Mouse (Mus musculus) T-cell, adult 2 months (primary cell): ENCODE data around the gene Wfdc6a.
"Not testable (repeated sequence)": the region's sequence is repeated elsewhere in the genome, so short reads cannot be mapped to it uniquely, and the experiment has no call there.

Experiments
- DNase-seq: peaks from one replicate; pipeline ENCODE4 v3.0.0; 2022; ENCODE audit warnings: low spot score

Wfdc6a gene

DNA sequence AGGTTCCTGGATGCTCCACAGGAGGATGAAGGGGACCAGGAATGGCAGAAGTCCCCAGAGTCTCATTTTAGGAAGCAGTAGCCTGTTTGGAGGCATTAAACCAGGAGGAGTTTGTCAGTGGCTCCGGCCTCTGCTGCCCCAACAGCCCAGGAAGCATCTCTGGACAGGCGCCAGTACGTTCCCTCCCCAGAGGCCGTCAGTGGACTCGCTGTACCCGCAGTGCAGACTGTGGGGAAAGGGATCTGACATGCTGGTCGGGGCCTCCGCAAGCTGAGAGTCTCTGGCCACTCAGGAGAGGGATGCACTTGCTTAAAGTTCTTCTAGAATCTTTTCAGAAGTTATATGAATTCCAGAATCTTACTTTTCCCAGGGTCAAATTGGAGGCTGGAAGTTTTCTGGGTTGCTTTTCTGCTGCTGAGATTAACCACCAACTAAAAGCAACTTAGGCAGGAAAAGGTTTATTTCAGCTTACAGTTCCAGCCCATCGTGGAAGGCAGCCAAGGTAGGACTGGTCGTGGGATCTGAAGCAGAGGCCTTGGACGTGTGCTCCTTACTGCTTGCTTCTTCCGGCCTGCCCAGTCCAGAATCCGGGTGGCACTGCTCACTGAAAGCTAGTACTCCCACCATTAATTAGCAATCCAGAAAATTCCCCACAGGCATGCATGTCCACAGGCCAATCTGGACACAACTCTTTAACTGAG, at the start of gene Wfdc6a:
TSS of gene Wfdc6a (minus strand) at position 423 of the 701 bp plus-strand sequence.
- DNase-seq, result not testable (repeated sequence)

DNA sequence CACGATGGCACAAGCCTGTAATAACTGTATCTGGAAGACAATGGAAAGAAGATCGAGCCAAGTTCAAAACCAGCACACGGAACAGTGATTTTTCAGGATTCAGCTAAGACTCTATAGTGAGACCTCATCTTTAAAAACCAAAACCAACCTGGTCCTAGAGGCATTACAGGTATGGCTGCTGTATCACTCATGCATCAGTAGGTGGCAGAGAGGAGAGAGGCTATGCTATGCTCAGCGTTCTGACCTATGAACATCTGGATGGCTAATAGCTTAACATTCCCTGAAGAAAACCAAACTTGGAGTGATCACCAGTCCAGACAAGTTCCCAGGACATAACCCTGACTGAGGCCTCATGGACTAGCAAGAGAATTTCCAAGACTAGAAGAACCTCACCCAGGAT, 36.5 kb upstream of the Wfdc6a start:
- no peak for DNase-seq

DNA sequence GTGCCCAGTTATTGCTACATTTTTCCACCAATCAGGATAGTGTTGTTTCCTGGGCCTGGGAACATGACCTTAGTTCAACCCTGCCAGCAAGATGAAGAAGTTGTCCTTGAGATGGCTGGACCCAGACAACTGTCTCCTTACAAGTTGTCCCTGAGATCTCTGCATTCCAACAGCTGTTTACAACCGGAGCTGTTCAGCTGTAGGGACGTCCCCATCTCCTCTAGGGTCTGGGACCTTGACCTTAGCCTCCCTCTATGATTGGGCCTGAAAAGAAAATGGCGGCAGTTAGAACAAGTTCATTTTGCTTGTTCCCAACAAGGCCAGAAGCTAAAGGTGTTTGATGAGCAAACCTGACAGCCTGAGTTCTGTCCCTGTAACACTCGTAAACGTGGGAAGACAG, 33.8 kb upstream of the Wfdc6a start:
- no peak for DNase-seq

DNA sequence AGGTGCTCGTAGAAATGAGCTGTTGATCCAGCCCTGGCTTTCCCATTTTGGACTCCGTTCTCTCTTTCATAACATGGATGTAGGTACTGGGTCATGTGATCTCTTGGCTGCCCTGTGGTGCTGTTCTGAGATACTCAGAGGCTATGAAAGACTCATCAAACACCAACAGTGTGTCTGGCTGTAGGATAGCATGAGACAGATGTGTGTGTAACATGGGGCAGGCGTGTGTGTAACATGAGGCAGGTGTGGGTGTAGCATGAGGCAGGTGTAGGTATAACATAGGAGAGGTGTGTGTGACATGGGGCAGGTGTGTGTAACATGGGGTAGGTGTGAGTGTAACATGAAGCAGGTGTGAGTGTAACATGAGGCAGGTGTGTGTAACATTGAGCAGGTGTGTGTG, 30.1 kb upstream of the Wfdc6a start:
- no peak for DNase-seq

DNA sequence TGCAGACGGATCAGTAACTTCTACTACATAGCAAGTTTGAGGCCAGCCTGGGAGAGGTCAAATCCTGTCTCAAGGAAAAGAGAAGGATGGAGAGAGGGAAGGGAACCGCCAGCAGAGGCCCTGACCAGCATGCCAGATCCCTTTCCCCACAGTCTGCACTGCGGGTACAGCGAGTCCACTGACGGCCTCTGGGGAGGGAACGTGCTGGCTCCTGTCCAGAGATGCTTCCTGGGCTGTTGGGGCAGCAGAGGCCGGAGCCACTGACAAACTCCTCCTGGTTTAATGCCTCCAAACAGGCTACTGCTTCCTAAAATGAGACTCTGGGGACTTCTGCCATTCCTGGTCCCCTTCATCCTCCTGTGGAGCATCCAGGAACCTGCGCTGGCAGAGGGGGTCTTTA, 28.2 kb upstream of the Wfdc6a start, which contains the start of the genes Wfdc6b and Wfdc8:
TSS of gene Wfdc6b (plus strand) at position 52 of the 400 bp plus-strand sequence.
TSS of gene Wfdc8 (minus strand) at position 156 of the 400 bp plus-strand sequence.
- not testable (repeated sequence) for DNase-seq

DNA sequence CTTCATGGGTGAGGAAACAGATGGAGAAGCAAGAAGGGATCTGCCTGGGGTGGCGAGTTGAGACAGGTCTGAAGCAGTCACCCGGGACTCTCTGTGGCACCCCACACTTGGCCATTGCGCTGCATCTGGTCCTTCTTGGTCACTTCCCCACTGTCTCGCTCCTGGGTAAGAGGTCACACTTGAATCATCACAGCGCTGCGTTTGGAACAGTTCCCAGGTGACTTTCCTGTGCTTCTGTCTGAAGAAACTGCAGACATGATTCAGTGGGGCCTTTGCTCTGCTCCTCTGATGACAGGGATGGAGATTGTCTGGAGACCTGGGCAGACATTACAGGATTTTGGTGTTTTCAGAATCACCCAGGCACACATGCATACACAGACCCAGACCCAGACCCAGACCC, 23.5 kb upstream of the Wfdc6a start:
- DNase-seq, result no peak

DNA sequence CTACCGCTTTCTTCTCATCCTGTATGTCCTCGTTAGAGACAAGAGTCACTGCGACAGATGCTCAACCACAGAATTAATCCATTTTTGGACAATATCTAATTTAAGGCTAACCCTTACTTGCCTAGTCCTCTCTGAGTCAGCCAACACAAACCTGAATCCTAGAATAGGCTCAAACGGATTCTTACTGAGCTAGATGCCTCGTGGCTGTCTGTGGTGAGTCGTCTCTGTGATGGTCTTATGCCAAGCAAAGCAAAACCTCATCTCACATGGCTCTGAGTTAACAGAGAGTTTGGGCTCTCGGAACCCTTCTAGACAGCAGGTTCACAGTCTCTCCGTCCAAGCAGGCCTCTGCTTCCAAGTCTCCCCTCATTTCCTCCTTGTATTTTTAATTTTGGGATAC, 19.2 kb upstream of the Wfdc6a start:
- no peak for DNase-seq

DNA sequence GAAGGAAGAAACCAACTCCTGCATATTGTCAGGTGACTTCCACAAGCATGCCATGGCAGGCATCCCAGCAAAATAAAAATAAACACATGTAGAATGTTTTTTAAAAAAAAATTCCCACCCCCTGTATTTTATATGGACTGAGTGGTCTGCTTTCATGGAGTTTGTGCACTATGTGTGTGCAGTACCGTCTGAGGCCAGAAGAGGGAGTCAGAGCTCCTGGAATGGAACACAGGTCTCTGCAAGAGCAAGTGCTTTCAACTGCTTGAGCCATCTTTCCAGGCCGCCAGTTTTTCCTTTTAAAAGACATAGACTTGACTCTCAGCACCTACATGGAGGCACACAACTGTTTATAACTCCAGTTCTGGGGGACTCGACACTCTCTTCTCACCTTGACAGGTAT, 18.2 kb upstream of the Wfdc6a start:
- no peak for DNase-seq

DNA sequence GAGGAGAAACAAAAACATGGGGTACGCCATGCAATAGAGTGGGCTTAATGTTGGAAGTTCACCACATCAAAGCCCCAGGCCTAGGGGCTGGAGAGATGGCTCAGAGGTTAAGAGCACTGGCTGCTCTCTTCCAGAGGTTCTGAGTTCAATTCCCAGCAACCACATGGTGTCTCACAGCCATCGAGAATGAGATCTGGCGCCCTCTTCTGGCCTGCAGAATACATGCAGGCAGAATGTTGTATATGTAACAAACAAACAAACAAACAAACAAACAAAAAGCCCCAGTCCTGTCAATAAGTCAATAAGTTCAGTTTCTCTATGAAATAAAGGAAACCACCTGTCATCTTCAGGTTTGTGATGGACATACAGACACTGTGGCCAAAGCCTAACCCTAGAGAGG, 14.9 kb upstream of the Wfdc6a start:
- DNase-seq, result no peak

DNA sequence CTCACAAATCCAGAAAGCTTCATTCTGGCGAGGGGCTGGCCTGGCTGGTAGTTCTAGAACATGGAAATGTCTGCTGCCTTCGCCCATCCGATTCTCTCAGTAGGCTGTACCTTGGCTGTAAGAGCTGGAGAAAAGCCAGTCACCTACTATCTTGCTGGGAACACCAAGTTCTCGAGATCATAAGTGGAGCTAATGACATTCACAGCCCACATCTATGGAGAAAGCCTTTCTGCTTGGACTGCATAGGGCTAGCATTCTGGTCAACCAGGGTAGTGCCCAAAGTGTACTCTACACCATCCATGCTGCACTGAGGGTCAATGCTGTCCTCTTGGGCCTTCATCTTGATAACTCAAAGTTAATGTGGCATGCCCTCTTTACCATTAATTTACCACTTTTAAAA, 8.2 kb upstream of the Wfdc6a start, which contains the start of gene Eppin:
TSS of gene Eppin (minus strand) at position 101 of the 400 bp plus-strand sequence.
- DNase-seq, result no peak

DNA sequence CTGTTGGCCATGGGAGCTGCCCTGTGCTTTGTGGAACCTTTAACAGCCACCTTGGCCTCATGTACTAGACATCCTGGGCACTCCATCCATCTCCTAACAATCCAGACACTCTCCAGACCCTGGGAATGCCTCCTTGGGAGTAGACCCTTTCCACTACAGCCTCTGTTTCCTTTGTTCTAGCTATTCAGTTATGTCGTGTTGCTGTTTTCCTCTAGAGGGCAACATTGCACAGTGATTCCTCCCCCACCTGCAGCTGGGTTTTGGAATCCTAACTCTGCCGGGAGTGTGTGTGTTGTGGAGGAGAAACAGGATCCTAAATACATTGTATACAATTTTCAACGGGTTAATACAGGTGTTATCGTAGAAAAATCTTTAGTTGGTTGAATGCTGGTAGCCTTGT, 6.8 kb upstream of the Wfdc6a start:
- DNase-seq, result no peak

DNA sequence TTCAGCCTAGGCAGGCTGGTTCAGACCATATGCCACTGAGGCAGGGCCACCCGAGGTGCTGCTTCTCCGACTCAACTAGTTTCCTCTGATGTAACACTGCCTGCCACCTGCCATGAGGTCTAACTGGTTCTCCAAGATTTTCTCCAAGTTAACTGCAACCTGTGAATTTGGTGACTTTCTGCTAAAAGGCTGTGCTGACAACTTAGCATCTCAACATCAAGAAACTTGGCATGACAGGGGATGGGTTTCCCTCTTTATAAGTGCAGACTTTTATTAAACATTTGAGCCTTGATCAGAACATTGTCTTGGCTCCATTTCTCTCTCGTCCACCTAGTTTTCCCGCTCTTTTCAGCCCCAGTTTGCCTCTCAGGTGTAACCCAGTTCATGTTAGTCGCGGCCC, 11.9 kb downstream of the Wfdc6a start, which contains the start of gene Spint3:
TSS of gene Spint3 (minus strand) at position 101 of the 400 bp plus-strand sequence.
- not testable (repeated sequence) for DNase-seq

DNA sequence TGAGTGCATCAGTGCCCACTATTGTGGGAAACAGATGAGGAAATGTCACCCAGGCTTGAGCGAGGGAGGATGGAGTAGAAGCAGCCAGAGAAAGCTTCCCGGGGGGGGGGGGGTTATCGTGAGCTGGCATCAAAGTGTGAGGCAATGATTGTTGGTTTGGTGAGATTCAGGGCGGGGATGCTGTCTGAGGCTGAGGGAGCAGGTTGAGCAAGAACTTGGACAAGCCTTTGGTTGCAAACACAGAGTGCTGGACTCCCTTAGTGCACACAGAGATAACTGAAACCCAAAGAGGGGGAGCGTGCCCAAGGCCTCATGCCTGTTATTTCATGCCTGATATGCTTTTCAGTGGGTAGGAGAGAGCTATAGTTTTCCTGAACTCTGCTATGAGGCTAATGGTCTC, 17.8 kb downstream of the Wfdc6a start:
- DNase-seq, result no peak

DNA sequence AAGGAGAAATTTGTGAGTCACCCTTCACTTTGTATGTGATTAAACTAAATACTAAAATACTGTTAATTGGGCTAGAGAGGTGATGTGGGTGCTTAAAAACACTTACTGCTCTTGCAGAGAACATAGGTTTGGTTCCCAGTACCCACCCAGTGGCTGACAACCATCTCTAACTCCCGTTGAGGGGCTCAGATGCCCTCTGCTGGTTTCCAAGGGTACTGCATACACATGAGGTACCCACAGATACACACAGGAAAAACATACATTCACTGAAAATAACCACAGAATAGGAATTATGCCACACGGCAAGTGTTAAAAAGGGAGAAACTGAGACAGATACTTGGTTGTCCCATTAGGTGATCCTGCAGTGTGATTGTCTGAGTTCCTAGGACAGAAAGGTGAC, 18.2 kb downstream of the Wfdc6a start:
- DNase-seq, result no peak

DNA sequence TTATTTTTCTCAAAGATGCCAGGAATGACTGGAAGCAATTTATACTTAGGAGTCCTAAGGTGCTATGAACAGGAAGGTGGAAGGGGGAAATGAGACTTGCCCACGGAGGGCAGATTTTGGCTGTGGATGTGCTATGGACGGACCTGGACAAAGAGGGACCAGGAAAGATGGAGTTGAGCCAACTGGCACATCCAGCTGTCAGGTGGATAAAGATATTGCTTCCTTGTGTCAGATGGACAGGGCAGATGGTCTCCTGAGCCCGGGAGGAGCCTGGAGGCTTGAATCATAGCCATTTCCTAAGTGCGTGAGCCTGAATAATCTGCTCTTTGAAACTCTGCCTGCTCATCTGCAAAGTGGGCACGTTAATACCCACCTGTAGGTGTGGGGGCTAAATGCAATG, 20.9 kb downstream of the Wfdc6a start:
- no peak for DNase-seq

DNA sequence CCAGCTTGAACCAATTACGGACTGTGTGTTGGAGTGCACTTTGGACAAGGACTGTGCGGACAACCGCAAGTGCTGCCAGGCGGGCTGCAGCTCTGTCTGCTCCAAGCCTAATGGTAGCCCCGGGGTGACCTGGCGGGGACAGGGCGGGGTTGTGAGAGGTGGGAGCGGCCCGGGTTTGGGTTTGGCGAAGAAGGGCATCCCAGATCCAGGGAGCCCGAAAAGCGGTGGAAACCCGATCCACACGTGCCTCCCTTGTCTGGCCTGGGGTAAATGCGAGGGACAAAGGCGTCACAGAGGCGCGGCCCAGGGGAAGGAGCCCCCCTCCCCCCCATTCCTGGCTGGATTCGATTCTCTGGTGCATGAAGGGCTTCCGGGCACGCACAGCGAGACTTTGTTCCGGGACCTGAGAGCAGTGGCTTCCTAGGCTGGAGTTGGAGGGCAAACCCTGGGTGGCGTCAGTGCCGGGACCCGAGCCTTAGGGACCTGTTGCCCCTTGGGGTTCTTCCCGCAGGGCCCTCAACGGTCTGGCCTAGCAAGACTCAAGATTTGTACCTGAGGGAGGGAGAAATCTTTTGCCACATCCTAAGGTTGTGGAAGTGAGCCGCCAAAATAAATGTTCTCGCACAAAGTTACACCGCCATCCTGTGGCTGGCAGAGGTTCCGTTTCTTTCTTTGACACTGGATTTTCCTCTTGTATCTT, 21.8 kb downstream of the Wfdc6a start:
- peak; percentile 49 for DNase-seq

DNA sequence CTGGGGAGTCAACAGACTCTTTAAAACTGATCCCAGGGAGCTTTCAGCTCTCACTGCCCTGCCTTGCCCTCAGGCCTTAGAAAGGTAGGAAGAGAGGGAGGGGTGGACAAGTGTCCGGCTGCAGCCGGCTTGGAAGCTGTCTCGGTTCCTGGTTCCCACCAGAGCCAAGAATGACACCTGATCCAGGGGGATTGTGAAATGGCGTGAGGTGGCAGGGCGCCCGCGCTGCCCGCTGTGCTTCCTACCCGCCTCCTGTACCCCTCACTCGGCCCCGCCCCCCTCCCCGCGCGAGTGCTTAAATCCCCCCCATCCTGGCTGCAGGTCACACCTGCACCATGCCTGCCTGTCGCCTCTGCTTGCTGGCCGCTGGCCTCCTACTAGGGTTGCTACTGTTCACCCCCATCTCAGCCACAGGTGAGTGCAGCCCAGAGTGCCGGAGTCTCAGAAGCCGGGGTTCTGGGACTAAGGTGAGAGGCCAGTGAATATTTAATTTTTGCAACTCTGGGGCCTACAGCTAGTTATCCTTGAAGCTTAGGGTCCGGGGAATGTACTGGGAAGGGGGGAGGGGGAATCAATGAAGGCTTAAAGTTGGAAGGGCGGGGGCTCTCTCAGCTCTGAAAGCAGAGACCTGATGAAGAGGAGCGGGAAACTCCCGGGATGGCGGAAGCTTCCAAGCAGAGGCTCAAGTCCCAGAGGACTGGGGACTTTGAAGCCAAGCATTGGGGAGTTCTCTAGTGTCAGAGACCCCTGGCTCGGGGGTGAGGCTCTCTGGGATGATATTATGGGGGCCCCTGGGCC, 22.7 kb downstream of the Wfdc6a start, which contains the start of gene Wfdc2:
TSS of gene Wfdc2 (plus strand) at position 23 of the 798 bp plus-strand sequence.
- DNase-seq, result no peak

DNA sequence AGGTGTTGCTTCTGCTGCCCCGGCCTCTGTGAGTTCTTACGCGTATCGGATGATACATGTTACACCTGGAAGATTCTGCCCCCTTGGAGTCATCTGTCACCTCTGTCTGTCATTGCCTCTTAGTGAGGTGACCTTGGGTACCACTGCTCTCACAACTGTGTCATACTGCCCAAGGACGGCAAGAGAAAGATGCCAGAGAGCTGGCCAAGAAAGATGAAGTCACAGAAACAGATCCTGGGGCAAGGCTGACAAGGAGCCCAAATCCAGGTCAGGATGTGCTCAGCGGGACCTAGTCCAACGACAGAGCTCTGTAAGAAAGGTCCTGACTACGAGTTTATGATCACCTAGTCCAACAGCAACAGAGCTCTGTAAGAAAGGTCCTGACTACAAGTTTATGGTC, 25.1 kb downstream of the Wfdc6a start:
- no peak for DNase-seq

DNA sequence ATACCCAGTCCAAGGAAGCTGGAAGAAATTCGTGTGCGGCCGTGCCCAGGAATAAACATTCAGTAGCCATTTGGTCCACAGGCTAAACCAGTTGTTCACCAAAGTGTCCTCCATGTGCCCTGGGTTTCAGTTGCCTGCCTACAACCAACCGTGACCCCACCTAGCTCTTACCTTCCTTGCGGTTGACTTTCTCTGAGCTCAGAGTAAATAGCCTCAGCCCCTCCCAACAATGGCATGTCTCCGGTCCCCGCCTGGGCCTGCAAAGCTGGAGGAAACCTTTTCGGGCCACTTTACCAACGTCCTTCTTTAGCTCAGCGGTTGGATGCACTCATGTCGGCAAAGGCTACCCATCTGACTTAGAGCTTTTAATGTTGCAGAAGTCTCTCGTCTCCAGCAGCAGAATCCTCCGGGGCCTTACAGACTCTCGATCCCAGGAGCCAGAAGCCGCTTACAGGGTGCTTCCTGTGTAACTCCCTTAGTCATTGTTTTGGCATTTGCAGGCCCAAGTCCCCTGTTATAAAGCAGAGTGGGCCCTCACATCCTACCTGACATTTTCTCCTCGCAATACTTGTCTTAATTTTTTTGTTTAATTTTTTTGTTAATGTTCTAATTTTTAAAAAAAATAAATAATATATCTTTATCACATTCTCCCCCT, 26.1 kb downstream of the Wfdc6a start:
- DNase-seq, result no peak

DNA sequence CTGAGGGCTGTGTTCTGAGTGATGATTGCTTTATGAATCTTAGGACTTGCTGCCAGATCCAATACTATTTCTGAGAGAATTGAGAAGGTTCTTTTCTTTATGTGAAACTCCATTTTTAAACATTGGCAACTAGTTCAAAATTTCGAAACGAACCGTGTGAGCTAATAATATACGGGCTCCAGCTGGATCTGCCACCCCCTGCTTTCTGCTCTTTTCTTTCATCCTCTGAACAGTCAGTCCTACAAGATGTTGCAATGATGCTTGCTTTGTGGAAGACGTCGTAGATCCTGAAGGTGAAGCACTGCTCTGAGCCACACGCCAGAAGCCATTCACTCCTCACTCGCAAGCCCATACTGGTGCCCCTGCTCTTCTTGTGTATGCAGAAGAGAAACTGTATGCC, 26.8 kb downstream of the Wfdc6a start:
- no peak for DNase-seq

DNA sequence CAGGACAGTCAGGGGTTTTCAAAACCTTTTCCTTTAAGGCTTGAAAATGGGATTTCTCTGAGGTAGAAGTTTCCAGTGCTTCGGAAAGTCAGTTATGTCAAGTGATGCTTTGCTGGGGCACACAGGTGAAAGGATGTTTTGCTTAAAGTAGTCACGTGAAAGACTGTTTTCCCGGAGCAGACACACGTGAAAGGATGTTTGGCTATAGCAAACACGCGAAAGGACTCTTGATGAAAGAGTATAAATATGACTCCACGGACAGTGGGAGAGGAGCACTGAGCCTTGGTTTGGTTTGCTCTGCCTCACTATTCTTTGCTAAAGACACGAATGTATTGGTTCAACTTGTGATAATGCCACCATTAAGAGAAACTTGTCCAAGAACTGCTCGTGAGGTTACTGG, 33.7 kb downstream of the Wfdc6a start:
- no peak for DNase-seq

DNA sequence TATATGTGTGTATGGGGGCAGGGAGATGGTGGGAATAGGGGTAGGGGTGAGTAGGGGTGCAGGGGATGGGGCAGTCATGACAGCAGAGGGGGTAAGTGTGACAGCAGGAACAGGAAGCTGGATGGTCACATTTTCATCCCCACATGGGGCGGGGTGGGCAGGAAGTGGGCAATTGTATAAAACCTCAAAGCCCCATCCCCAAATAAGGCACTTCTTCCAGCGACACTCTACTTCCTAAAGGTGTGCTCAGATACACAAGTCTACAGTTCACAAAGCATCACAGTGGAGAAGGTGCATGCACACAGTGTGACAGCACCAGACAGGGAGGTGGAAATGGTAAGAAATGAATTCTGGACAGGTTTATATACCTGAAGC, 34.4 kb downstream of the Wfdc6a start:
- DNase-seq, result peak; percentile 20
